Mouse (Mus musculus) bone marrow, adult 2 months (tissue): ENCODE data around the gene Plin5.

Experiments
- CTCF ChIP-seq: fragments of 200-500 bp; IDR thresholded peaks from 2 replicates; pipeline ENCODE4 v1.5.1; 2011; ENCODE audit warnings: low read length, control low read depth; ENCODE audit not compliant: control insufficient read depth, insufficient read depth
- POLR2A ChIP-seq: fragments of 200-500 bp; IDR thresholded peaks from 2 replicates; pipeline ENCODE4 v1.6.1; 2011; ENCODE audit warnings: low read depth, mild to moderate bottlenecking, control low read depth, low read length, borderline replicate concordance; ENCODE audit not compliant: control insufficient read depth

DNA sequence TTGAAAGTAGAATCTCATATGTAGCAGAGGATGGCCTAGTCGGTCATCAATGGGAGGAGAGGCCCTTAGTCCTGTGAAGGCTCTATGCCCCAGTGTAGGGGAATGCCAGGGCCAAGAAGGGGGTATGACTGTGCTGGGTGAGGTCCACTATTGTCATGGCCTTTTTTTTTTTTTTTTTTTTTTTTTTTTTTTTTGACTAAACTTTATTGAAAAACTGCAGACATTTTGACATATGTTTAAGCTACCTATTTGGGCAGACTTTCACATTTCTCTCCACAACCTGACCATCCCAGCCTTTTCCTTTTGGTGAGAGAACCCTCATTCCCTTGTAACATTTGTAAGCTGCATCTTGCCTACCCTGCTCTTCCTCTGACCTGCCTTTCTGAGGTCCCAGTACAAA lies 25.1 kb downstream of the Plin5 start:
- TF ChIP-seq CTCF (no peak), POLR2A (no peak)
